ENCODE assay signal across 26 mouse cellular contexts in the genomic region with DNA sequence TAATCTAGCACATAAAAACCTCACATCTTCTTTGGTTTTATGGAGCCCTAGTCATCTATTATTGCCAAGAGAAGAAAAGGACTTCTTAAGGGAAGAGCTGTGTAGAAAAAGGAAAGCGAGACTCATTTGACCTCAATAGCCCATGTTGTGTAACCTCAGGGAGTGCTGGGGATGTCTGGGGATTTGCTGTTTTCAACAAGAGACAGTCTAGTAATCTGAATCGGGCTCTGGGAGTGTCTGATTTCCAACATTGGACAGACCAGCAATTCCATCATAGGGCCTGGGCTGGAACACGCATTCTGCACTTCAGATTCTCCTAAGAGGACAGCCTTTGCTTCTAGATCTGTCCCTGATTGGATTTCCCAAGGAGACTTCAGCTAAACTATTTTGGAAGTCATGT. TPM values are rescaled to one million over a fixed set of nuclear protein-coding genes. Genes with fewer than 3 reads are reported as not detected.
DNase-seq lines count a peak whose midpoint lies in the region; ATAC-seq and TF ChIP-seq lines count a peak whose summit lies in the region.
"Had no signal": no experiment of that assay in that cellular context is flagged by ENCODE, and none has a peak within 500 bp of the region (broad histone marks: within the 10 kb centered on the region; RNA-seq: fewer than 3 reads in every experiment).

No protein-coding gene starts in this region.

- no peak overlapping the region for H3K9ac ChIP-seq in heart, embryonic 11.5 days (ENCODE audit: low read depth, low read length)
- H3K9ac ChIP-seq in midbrain, embryonic 11.5 days (ENCODE audit: low read length): no peak overlapping the region
- no peak overlapping the region for H3K9ac ChIP-seq in midbrain, postnatal 0 days (replicated peaks; ENCODE audit: low read length, poor library complexity, severe bottlenecking)
- H3K9ac ChIP-seq: embryonic facial prominence, embryonic 13.5 days; forebrain, embryonic 12.5 days; heart, embryonic 13.5 days; hindbrain, embryonic 15.5 days; kidney, embryonic 15.5 days had no signal

- peaks cover 14% of the 10 kb centered on the region for H3K4me1 ChIP-seq in heart, embryonic 11.5 days (ENCODE audit: control insufficient read depth, insufficient read depth, low read length)
- no peaks in the 10 kb centered on the region for H3K4me1 ChIP-seq in midbrain, embryonic 11.5 days (ENCODE audit: control insufficient read depth, insufficient read depth, low read length)
- no peaks in the 10 kb centered on the region for H3K4me1 ChIP-seq in midbrain, postnatal 0 days (ENCODE audit: insufficient read depth, low read length)
- H3K4me1 ChIP-seq: embryonic facial prominence, embryonic 13.5 days; forebrain, embryonic 12.5 days; hindbrain, embryonic 15.5 days had no signal

- 80% methylated on average over 3 of the region's 3 CpGs for WGBS in heart, embryonic 11.5 days (ENCODE audit: insufficient replicate concordance)
- WGBS in midbrain, embryonic 11.5 days: 79% methylated on average over 3 of the region's 3 CpGs
- 79% methylated on average over 3 of the region's 3 CpGs for WGBS in midbrain, postnatal 0 days

- intact Hi-C loops in heart, postnatal 25 days (cut with DNase I): no loop called here

- no peaks in the 10 kb centered on the region for H3K36me3 ChIP-seq in heart, embryonic 11.5 days (ENCODE audit: control insufficient read depth, insufficient read depth, low read length)
- H3K36me3 ChIP-seq in midbrain, embryonic 11.5 days (ENCODE audit: control insufficient read depth, insufficient read depth, low read length): no peaks in the 10 kb centered on the region
- H3K36me3 ChIP-seq in midbrain, postnatal 0 days (ENCODE audit: insufficient read depth, low read length): no peaks in the 10 kb centered on the region
- H3K36me3 ChIP-seq: embryonic facial prominence, embryonic 13.5 days; forebrain, embryonic 12.5 days; heart, embryonic 13.5 days; hindbrain, embryonic 15.5 days; kidney, embryonic 15.5 days had no signal

- H3K9me3 ChIP-seq in heart, embryonic 11.5 days (replicated peaks; ENCODE audit: control insufficient read depth, low read length): no peaks in the 10 kb centered on the region
- H3K9me3 ChIP-seq in midbrain, embryonic 11.5 days (ENCODE audit: control insufficient read depth, low read length): no peaks in the 10 kb centered on the region
- H3K9me3 ChIP-seq in midbrain, postnatal 0 days (ENCODE audit: low read length): no peaks in the 10 kb centered on the region
- H3K9me3 ChIP-seq: embryonic facial prominence, embryonic 13.5 days; forebrain, embryonic 12.5 days; heart, embryonic 13.5 days; hindbrain, embryonic 15.5 days; kidney, embryonic 15.5 days had no signal

- ATAC-seq in heart, embryonic 11.5 days (replicated peaks; ENCODE audit: insufficient number of reproducible peaks, low FRiP score, low TSS enrichment): no peak
- ATAC-seq in midbrain, embryonic 11.5 days (ENCODE audit: low FRiP score): no peak
- no peak for ATAC-seq in midbrain, postnatal 0 days (ENCODE audit: low FRiP score)
- ATAC-seq: activated CD4-positive, CD25-positive, alpha-beta regulatory T cell, adult 4 months; forebrain, embryonic 16.5 days; intestine, embryonic 16.5 days; Patski had no signal

- H3K4me3 ChIP-seq in heart, embryonic 11.5 days (ENCODE audit: low read depth, low read length): no peak overlapping the region
- no peak overlapping the region for H3K4me3 ChIP-seq in midbrain, embryonic 11.5 days (ENCODE audit: low read depth, low read length)
- no peak overlapping the region for H3K4me3 ChIP-seq in midbrain, postnatal 0 days (ENCODE audit: low read depth, low read length)
- H3K4me3 ChIP-seq: embryonic facial prominence, embryonic 13.5 days; forebrain, embryonic 12.5 days; heart, embryonic 13.5 days; hindbrain, embryonic 15.5 days; kidney, embryonic 15.5 days had no signal

- no peak for TF ChIP-seq CTCF in midbrain, postnatal 0 days (IDR thresholded peaks at IDR 0.05)

- DNase-seq in gastrocnemius, adult 18-20 months (ENCODE audit: low spot score): peak; percentile 77
- DNase-seq in gastrocnemius, postnatal 4 days (ENCODE audit: low spot score in 2 of 2): no peak
- DNase-seq in heart, adult 18-20 months: peak; percentile 62 to 85
- peak; percentile 47 for DNase-seq in midbrain, embryonic 11.5 days (ENCODE audit: low spot score, missing footprints)
- DNase-seq in midbrain, postnatal 0 days (ENCODE audit: low spot score): no peak
- peak; percentile 44 for DNase-seq in heart, postnatal 25 days (ENCODE audit: low spot score)
- no peak for DNase-seq in B cell, adult 2 months
- DNase-seq: adrenal gland, adult 8-10 months; cerebellum, adult 11 months; cerebellum, adult 8-10 months; cerebellum, postnatal 36 days; kidney, adult 2 months had no signal

- no peak overlapping the region for H3K27ac ChIP-seq in heart, embryonic 11.5 days (ENCODE audit: low read depth, low read length)
- H3K27ac ChIP-seq in midbrain, embryonic 11.5 days (ENCODE audit: low read depth, low read length): no peak overlapping the region
- H3K27ac ChIP-seq in midbrain, postnatal 0 days (ENCODE audit: low read depth, low read length): no peak overlapping the region
- H3K27ac ChIP-seq: embryonic facial prominence, embryonic 13.5 days; forebrain, embryonic 12.5 days; heart, embryonic 13.5 days; hindbrain, embryonic 15.5 days; kidney, embryonic 15.5 days had no signal

- H3K4me2 ChIP-seq in heart, embryonic 11.5 days: no peak overlapping the region
- no peak overlapping the region for H3K4me2 ChIP-seq in midbrain, embryonic 11.5 days
- no peak overlapping the region for H3K4me2 ChIP-seq in midbrain, postnatal 0 days (ENCODE audit: low read depth, low read length, poor library complexity, severe bottlenecking)
- H3K4me2 ChIP-seq: embryonic facial prominence, embryonic 13.5 days; forebrain, embryonic 12.5 days; heart, embryonic 13.5 days; hindbrain, embryonic 15.5 days; kidney, embryonic 15.5 days had no signal

- no peaks in the 10 kb centered on the region for H3K27me3 ChIP-seq in heart, embryonic 11.5 days (ENCODE audit: control insufficient read depth, insufficient read depth, low read length)
- H3K27me3 ChIP-seq in midbrain, embryonic 11.5 days (ENCODE audit: control insufficient read depth, insufficient read depth, low read length): no peaks in the 10 kb centered on the region
- H3K27me3 ChIP-seq in midbrain, postnatal 0 days (ENCODE audit: insufficient read depth, low read length): no peaks in the 10 kb centered on the region
- H3K27me3 ChIP-seq: CH12.LX; embryonic facial prominence, embryonic 13.5 days; forebrain, embryonic 12.5 days; heart, embryonic 13.5 days; hindbrain, embryonic 15.5 days; kidney, embryonic 15.5 days; Patski had no signal

RNA-seq across cellular contexts. Expression of a gene that starts 14.1 kb away (rescaled TPM):
- total RNA-seq in gastrocnemius, adult 18-20 months (2021): 100 to 1,000 TPM; 254 to 431 TPM
- 100 to 1,000 TPM; 105 to 205 TPM for total RNA-seq in gastrocnemius, postnatal 4 days (2021)
- total RNA-seq in heart, adult 18-20 months (2021): 100 to 1,000 TPM; 861 to 872 TPM
- 43.7 and 53.6 TPM in 2 replicates for polyA plus RNA-seq in heart, embryonic 11.5 days (2014; fragmentation: Nextera tagmentation; extraction: Ambion mirVana)
- not detected in 2 replicates for polyA plus RNA-seq in midbrain, embryonic 11.5 days (2014; fragmentation: Nextera tagmentation; extraction: Ambion mirVana)
- total RNA-seq in midbrain, postnatal 0 days (2014; rRNA removed): not detected in 2 replicates
- not detected in 2 replicates for polyA plus RNA-seq in midbrain, postnatal 0 days (2015; fragmentation: Nextera tagmentation; extraction: Ambion mirVana)
- total RNA-seq in heart, postnatal 25 days (2021): 100 to 1,000 TPM; 681 to 701 TPM
- total RNA-seq: CH12.LX had no signal
- polyA plus RNA-seq: activated CD4-positive, CD25-positive, alpha-beta regulatory T cell, adult 4 months; brain, embryonic 14.5 days; forebrain, embryonic 12.5 days; forebrain, embryonic 16.5 days; frontal cortex, adult 2 months; hindbrain, embryonic 11.5 days; hindbrain, embryonic 15.5 days; intestine, embryonic 16.5 days; Patski had no signal

RNA-seq across cellular contexts. Expression of a gene that starts 55.5 kb away (rescaled TPM):
- total RNA-seq in gastrocnemius, adult 18-20 months (2021): 10 to 100 TPM; 69.6 to 81.3 TPM
- total RNA-seq in gastrocnemius, postnatal 4 days (2021): 1 to 10 TPM; 1.7 to 1.9 TPM
- total RNA-seq in heart, adult 18-20 months (2021): 10 to 100 TPM; 62.3 to 70.5 TPM
- polyA plus RNA-seq in heart, embryonic 11.5 days (2014; fragmentation: Nextera tagmentation; extraction: Ambion mirVana): 0.11 and 0.15 TPM in 2 replicates
- not detected in 2 replicates for polyA plus RNA-seq in midbrain, embryonic 11.5 days (2014; fragmentation: Nextera tagmentation; extraction: Ambion mirVana)
- not detected in 2 replicates for total RNA-seq in midbrain, postnatal 0 days (2014; rRNA removed)
- polyA plus RNA-seq in midbrain, postnatal 0 days (2015; fragmentation: Nextera tagmentation; extraction: Ambion mirVana): 0.05 TPM in 1 of 2 replicates, not detected in the other
- total RNA-seq in heart, postnatal 25 days (2021): 10 to 100 TPM; 48.5 to 62.0 TPM
- total RNA-seq: adrenal gland, adult 8-10 months; CH12.LX had no signal
- polyA plus RNA-seq: activated CD4-positive, CD25-positive, alpha-beta regulatory T cell, adult 4 months; embryonic facial prominence, embryonic 13.5 days; forebrain, embryonic 12.5 days; forebrain, embryonic 16.5 days; hindbrain, embryonic 11.5 days; intestine, embryonic 16.5 days; Patski had no signal

RNA-seq across cellular contexts. Expression of a gene that starts 55.6 kb away (rescaled TPM):
- total RNA-seq in gastrocnemius, adult 18-20 months (2021): 100 to 1,000 TPM; 639 to 641 TPM
- 100 to 1,000 TPM; 385 to 429 TPM for total RNA-seq in gastrocnemius, postnatal 4 days (2021)
- 1,000 to 10,000 TPM; 1,622 to 1,793 TPM for total RNA-seq in heart, adult 18-20 months (2021)
- polyA plus RNA-seq in heart, embryonic 11.5 days (2014; fragmentation: Nextera tagmentation; extraction: Ambion mirVana): 597 and 625 TPM in 2 replicates
- polyA plus RNA-seq in midbrain, embryonic 11.5 days (2014; fragmentation: Nextera tagmentation; extraction: Ambion mirVana): 258 TPM in 2 replicates
- total RNA-seq in midbrain, postnatal 0 days (2014; rRNA removed): 34.2 and 53.8 TPM in 2 replicates
- 533 and 553 TPM in 2 replicates for polyA plus RNA-seq in midbrain, postnatal 0 days (2015; fragmentation: Nextera tagmentation; extraction: Ambion mirVana)
- 1,000 to 10,000 TPM; 1,436 to 1,506 TPM for total RNA-seq in heart, postnatal 25 days (2021)

Comparison
In these comparisons a context has a peak if more than half of its experiments do, and no peak if none do; other contexts are left out.
1. DNase-seq: peak in gastrocnemius, adult 18-20 months (single experiment), heart, adult 18-20 months (2 of 2), midbrain, embryonic 11.5 days (single experiment) and heart, postnatal 25 days (single experiment); none in gastrocnemius, postnatal 4 days (0 of 2), midbrain, postnatal 0 days (single experiment) and B cell, adult 2 months (0 of 2).
2. RNA of a gene that starts 55.5 kb away (total RNA-seq): 69.6 to 81.3 TPM in gastrocnemius, adult 18-20 months, 62.3 to 70.5 TPM in heart, adult 18-20 months and 48.5 to 62.0 TPM in heart, postnatal 25 days; 1.7 to 1.9 TPM in gastrocnemius, postnatal 4 days and not detected in midbrain, postnatal 0 days; every median in the first group is over 10 times any median in the second.
3. RNA of a gene that starts 14.1 kb away (total RNA-seq): 861 to 872 TPM in heart, adult 18-20 months, 681 to 701 TPM in heart, postnatal 25 days, 254 to 431 TPM in gastrocnemius, adult 18-20 months and 105 to 205 TPM in gastrocnemius, postnatal 4 days; not detected in midbrain, postnatal 0 days; every median in the first group is over 100 times any median in the second.